Mouse (Mus musculus) left cerebral cortex, postnatal 4 days (tissue): Measurements from ENCODE around the gene Rasl2-9. TPM values are rescaled to one million over a fixed set of nuclear protein-coding genes. Genes with fewer than 3 reads are reported as not detected.
"Not testable (repeated sequence)": the region's sequence is repeated elsewhere in the genome, so short reads cannot be mapped to it uniquely, and the experiment has no call there.

Source experiments
- DNase-seq: peaks from one replicate; pipeline ENCODE4 v3.0.0-alpha.2; 2022
- intact Hi-C: fragments of 180-260 bp; cut with DNase I; formaldehyde crosslinking; loops from one replicate; pipeline ENCODE4 v1.15.1; 2025
- total RNA-seq, 2 experiments: library from RNA; stranded (reverse); gene quantifications; 2 replicates each; pipeline ENCODE4 v1.2.3; 2021

Gene Rasl2-9
- total RNA-seq = not detected

- DNase-seq = peak; percentile 75
- intact Hi-C loops = no loop called here
Observed at GRCm38 (mm10) chr7:5125549-5126406, at the start of gene Rasl2-9. Gene Rasl2-9 (minus strand): TSS chr7:5125950.

- DNase-seq, intact Hi-C loops: not testable (repeated sequence)
Observed at GRCm38 (mm10) chr7:5149570-5149969, 23.8 kb upstream of the Rasl2-9 start, which contains the start of gene Vmn1r55. Gene Vmn1r55 (minus strand): TSS chr7:5149670.

DNA sequence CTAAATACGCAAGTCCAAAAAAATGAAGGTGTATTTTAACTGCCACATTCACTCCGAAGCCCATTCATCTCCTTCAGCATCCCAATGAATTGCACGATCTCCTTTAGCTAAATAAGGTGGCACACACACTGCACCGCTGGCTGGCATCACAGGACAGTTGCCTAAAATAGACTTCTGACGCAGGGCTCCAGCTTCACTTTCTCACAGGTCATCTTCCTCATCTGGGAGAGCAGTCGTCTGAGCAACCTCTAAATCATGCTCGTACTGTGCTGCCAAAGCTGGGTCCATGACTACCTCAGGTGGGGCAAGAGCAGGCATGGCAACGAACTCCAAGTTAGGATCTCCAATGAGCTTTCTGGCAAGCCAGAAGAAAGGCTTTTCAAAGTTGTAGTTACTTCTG lies 672 bp downstream of the Rasl2-9 start:
- intact Hi-C loops = no loop called here
- no peak for DNase-seq

GRCm38 (mm10) chr7:5116850-5117249 lies 8.9 kb downstream of the Rasl2-9 start, which contains the start of gene Rfpl4:
Gene Rfpl4 (minus strand): TSS chr7:5116950.
- no peak for DNase-seq
- intact Hi-C loops = no loop called here

DNA sequence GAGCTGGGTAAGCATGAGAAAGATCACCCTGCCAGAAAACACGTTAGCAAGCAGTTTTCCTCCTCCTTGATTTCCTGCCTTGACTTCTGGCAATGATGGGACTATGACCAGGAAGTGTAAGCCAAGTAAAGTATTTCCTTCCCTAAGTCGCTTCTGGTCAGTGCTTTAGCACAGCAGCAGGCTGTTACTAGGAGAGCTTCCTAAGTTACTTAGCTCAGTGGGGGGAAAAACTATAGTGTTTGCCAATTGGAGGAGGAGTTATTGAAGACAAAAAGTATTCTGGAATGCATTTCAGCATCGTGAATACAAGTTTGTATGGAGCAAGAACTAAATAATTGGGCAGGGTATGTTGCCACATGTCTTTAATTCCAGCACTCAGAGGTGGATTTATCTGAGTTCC lies 13.0 kb downstream of the Rasl2-9 start:
- DNase-seq = no peak
- intact Hi-C loops = no loop called here

GRCm38 (mm10) chr7:5109301-5109700 lies 16.4 kb downstream of the Rasl2-9 start:
- DNase-seq = no peak
- intact Hi-C loops = no loop called here

DNA sequence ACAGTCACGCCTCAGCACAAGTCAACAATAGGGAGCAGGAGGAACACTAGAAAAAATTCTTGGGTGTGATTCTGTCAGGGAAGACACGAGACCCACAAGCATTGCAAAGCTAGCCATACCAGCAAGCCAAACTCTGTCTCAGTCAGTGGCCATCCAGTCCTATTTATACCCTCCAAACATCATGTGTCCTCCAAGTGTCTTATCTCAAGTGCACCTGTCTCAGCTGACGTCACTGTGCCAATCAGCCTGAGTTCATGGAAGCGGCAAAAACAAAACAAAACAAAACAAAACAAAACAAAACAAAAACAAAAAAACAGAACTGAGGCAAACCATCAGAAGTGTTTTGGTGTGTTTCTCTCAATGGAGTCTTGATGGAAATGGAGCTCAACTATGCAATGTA lies 17.5 kb downstream of the Rasl2-9 start:
- DNase-seq = no peak
- intact Hi-C loops = no loop called here

DNA sequence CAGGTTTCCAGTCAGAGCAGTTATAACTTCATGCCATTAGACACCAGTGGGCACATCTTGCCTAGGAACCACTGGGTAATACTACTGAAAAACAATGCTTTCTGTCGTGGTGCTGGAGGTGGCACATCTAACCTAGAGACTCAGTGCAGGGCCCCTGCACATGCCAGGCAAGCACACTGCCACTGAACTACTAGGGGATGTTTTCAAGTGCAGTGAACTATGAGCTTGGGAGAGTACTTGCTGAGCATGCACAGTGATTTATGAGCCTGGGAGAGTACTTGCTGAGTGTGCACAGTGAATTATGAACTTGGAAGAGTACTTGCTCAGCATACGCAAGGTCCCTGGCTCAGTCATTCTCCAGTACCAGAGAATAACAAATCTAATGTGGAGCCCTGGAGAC lies 23.2 kb downstream of the Rasl2-9 start:
- no peak for DNase-seq
- intact Hi-C loops = no loop called here

- DNase-seq = no peak
- intact Hi-C loops = no loop called here
Observed at GRCm38 (mm10) chr7:5101066-5101663, 24.6 kb downstream of the Rasl2-9 start.

DNA sequence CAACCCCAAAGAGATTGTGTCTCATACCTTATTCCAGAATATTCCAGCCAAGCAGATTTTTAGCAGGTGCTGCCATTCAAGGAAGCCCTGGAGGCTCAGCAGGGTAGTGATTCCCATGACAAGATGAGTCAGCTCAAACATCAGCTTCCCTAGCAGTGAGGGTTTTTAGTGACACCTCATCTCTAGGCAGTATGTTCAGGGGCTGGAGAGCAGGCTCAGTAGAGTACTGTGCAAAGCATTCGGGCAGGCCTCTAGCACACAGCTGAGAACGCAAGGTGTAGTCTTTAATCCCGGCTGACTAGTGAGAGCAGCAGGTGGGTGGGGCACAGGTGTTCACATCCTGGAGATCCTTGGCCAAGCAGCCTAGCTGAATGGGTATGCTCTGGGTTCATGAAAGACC lies 26.0 kb downstream of the Rasl2-9 start:
- no peak for DNase-seq
- intact Hi-C loops = no loop called here

- intact Hi-C loops = no loop called here
- no peak for DNase-seq
Observed at GRCm38 (mm10) chr7:5098769-5099168, 27.0 kb downstream of the Rasl2-9 start.

DNA sequence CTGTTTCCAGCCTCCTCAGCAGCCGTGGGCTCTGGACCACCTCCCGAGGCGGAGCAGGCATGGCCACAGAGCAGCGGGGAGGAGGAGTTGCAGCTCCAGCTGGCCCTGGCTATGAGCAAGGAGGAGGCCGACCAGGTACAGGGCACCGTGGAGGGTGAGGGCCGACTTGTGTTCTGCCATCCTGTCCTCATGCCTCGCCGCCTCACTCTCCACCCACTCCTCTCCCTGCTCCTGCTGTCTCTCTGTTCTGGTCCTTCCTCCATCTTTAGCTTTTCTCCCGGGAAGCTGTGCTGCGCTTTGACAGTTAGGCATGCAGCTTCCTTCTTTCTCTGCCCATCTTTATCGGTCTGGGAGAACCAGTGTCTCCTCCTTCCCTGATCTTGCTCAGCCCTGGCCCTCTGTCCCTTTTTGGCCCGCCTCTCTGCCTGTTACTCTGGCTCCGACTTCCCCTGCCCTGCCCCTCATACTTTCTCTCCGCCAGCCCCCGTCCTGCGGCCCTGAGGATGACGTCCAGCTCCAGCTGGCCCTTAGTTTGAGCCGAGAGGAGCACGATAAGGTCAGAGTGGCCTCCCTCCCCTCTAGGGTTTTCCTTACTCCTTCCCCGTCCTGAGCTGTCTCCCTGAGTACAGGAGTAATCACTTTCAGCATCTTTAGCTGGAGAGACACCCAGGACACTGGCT lies 32.8 kb downstream of the Rasl2-9 start:
- intact Hi-C loops = no loop called here
- no peak for DNase-seq

GRCm38 (mm10) chr7:5092381-5092780 lies 33.4 kb downstream of the Rasl2-9 start:
- no peak for DNase-seq
- intact Hi-C loops = no loop called here

- DNase-seq = no peak
- intact Hi-C loops = no loop called here
Observed at GRCm38 (mm10) chr7:5091008-5091728, 34.6 kb downstream of the Rasl2-9 start.

- DNase-seq = no peak
- intact Hi-C loops = no loop called here
Observed at GRCm38 (mm10) chr7:5089853-5090252, 35.9 kb downstream of the Rasl2-9 start.

DNA sequence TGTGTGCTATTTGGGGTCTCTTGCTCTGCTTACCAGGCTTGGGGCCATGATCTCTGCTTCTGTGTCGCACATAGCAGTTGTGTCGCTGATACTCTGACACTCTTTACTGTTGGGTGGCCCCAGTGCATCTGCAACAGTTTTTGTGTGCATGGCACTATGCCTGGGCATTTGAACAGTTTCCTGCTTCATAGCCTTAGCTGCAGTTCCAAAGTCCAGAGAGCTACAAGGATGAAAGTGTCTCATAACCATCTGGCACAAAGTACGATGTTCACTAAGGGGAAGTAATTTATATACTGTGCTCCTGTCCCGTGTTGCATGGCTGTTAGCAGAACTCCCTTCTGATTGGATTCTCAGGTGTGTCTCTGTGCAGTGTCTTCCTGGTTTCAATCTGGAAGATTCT lies 37.9 kb downstream of the Rasl2-9 start:
- DNase-seq = no peak
- intact Hi-C loops = no loop called here

- no peak for DNase-seq
- intact Hi-C loops = no loop called here
Observed at GRCm38 (mm10) chr7:5086921-5087440, 38.8 kb downstream of the Rasl2-9 start.

- intact Hi-C loops = no loop called here
- DNase-seq = no peak
Observed at GRCm38 (mm10) chr7:5085512-5085911, 40.2 kb downstream of the Rasl2-9 start.

DNA sequence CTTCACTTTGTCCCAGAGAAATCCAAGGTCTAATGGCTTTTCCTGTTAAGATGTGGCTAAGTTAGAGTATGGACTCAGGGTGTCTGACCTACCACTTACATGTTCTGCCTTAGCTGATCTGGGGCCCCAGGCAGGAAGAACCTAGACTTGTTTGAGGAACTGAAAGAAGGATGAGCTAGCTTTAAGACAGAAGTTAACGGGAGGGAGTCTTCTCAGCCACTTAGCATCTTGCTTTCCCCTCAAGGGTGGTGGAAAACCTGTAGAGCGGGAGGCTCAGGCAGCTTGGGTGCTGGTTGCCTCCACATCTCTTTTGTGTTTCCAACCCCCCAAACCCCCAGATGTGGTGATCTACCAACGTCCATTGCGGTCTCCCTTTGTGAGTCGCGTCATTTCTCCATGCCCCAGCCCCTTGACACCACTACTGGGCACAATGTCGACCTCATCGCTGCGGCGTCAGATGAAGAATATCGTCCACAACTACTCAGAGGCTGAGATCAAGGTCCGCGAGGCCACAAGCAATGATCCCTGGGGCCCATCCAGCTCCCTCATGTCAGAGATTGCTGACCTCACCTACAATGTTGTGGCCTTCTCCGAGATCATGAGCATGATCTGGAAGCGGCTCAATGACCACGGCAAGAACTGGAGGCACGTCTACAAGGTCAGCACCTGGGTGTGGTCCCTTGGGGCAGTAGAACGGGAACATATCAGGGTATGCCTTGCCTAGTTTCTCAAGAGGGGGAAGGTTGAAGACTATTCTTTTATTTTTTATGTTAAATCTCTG lies 42.2 kb downstream of the Rasl2-9 start:
- no peak for DNase-seq
- intact Hi-C loops = no loop called here

DNA sequence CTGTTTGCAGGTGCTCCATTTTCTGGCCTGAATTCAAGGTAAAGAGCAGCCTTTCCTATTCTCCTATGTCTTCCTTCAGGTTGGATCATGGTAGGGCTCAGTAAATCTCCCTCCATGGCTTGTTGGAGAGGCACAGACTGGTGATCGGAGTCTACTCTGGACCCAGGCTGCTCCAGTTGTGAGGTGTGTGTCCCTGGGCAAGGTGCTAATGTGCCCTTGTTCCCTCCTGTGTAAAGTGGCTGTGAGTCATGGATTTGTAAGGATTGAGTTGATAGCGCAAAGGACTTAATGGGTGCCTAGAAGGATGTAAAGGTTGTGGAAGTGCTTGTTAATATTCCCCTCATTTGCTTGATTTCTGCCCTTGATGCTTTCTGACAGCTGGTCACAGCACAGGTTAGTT lies 43.8 kb downstream of the Rasl2-9 start:
- intact Hi-C loops = no loop called here
- DNase-seq = no peak
